ENCODE assay signal across 9 mouse cellular contexts in the genomic region with DNA sequence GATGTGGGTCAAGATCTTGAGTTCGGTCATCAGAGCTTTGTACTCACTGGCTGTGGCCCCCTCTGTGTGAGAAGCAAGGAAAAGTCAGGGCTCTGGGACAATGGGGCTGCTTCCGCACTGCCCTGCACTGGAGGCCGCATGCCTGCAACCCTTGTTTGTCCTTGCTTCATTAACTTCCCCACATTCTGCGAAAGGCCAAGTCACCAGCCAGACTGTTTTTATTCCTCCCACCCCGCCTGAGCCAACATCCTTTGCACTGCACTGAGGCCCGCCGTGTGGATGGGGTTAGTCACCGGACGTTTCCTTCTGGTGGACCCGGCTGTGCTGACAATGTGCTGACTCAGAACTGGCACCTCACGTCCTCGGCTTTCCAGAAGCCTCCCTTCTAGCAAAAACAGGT.
A peak's percentile ranks its signal among the peaks of the same experiment; 100 is the strongest.
DNase-seq lines count a peak whose midpoint lies in the region; ATAC-seq and TF ChIP-seq lines count a peak whose summit lies in the region.
"Had no signal": no experiment of that assay in that cellular context is flagged by ENCODE, and none has a peak within 500 bp of the region (broad histone marks: within the 10 kb centered on the region; RNA-seq: fewer than 3 reads in every experiment).

No protein-coding gene starts in this region.

- DNase-seq in adrenal gland, postnatal 10 days, result peak; percentile 40
- DNase-seq in adrenal gland, adult 18-20 months (ENCODE audit: low spot score in 2 of 2), result no peak
- peak; percentile 69 for DNase-seq in 3134 (ENCODE audit: extremely low read depth, insufficient read length, low spot score)
- DNase-seq in embryonic facial prominence, embryonic 14.5 days (ENCODE audit: low spot score), result peak; percentile 26
- DNase-seq in kidney, postnatal 0 days (ENCODE audit: low spot score), result peak; percentile 76
- peak; percentile 23 for DNase-seq in retina, postnatal 1 day
- DNase-seq in layer of hippocampus, postnatal 36 days, result no peak

- 0 out of 2 replicates have a peak, but pooled peaks have one; percentile 30 for ATAC-seq in embryonic facial prominence, embryonic 14.5 days (ENCODE audit: low read depth)
- peak; percentile 80 for ATAC-seq in kidney, postnatal 0 days (replicated peaks; ENCODE audit: low FRiP score, low read depth)
- ATAC-seq in erythroid progenitor cell, adult 5-6 weeks (replicated peaks; ENCODE audit: low FRiP score, poor library complexity, severe bottlenecking), result no peak

- no peaks in the 10 kb centered on the region for H3K9me3 ChIP-seq in embryonic facial prominence, embryonic 14.5 days (ENCODE audit: control insufficient read depth, low read length)
- H3K9me3 ChIP-seq in kidney, postnatal 0 days (replicated peaks; ENCODE audit: low read length), result no peaks in the 10 kb centered on the region

- H3K4me1 ChIP-seq in embryonic facial prominence, embryonic 14.5 days (ENCODE audit: control insufficient read depth, insufficient read depth, low read length), result no peaks in the 10 kb centered on the region
- no peaks in the 10 kb centered on the region; the same call in 1 of the 2 replicates for H3K4me1 ChIP-seq in kidney, postnatal 0 days (replicated peaks; ENCODE audit: insufficient read depth, low read length)

- H3K27ac ChIP-seq in embryonic facial prominence, embryonic 14.5 days (replicated peaks; ENCODE audit: low read depth, low read length), result peak overlapping the region; percentile 21; the same call in 1 of the 2 replicates
- no peak overlapping the region for H3K27ac ChIP-seq in kidney, postnatal 0 days

- H3K36me3 ChIP-seq in embryonic facial prominence, embryonic 14.5 days (ENCODE audit: control insufficient read depth, insufficient read depth, low read length), result no peaks in the 10 kb centered on the region
- no peaks in the 10 kb centered on the region for H3K36me3 ChIP-seq in kidney, postnatal 0 days (ENCODE audit: insufficient read depth, low read length)

- no peak overlapping the region for H3K9ac ChIP-seq in embryonic facial prominence, embryonic 14.5 days (ENCODE audit: low read depth, low read length)
- no peak overlapping the region for H3K9ac ChIP-seq in kidney, postnatal 0 days (ENCODE audit: low read depth, low read length)

- no peak for TF ChIP-seq CTCF in kidney, postnatal 0 days (IDR thresholded peaks at IDR 0.05; ENCODE audit: low read depth)

- WGBS in embryonic facial prominence, embryonic 14.5 days, result 60% methylated on average over 12 of the region's 12 CpGs
- WGBS in kidney, postnatal 0 days, result 17% methylated on average over 12 of the region's 12 CpGs

- no peak overlapping the region for H3K4me2 ChIP-seq in embryonic facial prominence, embryonic 14.5 days (ENCODE audit: low read depth, low read length)
- H3K4me2 ChIP-seq in kidney, postnatal 0 days (ENCODE audit: low read length), result no peak overlapping the region

- no peaks in the 10 kb centered on the region for H3K27me3 ChIP-seq in embryonic facial prominence, embryonic 14.5 days (replicated peaks; ENCODE audit: control insufficient read depth, insufficient read depth, low read length)
- H3K27me3 ChIP-seq in kidney, postnatal 0 days (ENCODE audit: insufficient read depth, low read length), result no peaks in the 10 kb centered on the region

- no peak overlapping the region for H3K4me3 ChIP-seq in embryonic facial prominence, embryonic 14.5 days (ENCODE audit: low read depth, low read length)
- H3K4me3 ChIP-seq in kidney, postnatal 0 days (replicated peaks; ENCODE audit: low read depth, low read length), result no peak overlapping the region
- H3K4me3 ChIP-seq: erythroblast, embryonic 14.5 days had no signal

Comparison
In these comparisons a context has a peak if more than half of its experiments do, and no peak if none do; other contexts are left out.
1. DNase-seq: peak in adrenal gland, postnatal 10 days (single experiment), 3134 (single experiment), embryonic facial prominence, embryonic 14.5 days (single experiment), kidney, postnatal 0 days (single experiment) and retina, postnatal 1 day (single experiment); none in adrenal gland, adult 18-20 months (0 of 2) and layer of hippocampus, postnatal 36 days (0 of 2).